Mouse (Mus musculus) testis, postnatal 10 days (tissue): ENCODE measurements around the gene Gm45785.
A peak's percentile ranks its signal among the peaks of the same experiment; 100 is the strongest.

ENCODE experiments used
- DNase-seq: peaks from one replicate; pipeline ENCODE4 v3.0.0; 2021; ENCODE audit warnings: low spot score

Gm45785 gene

GRCm38 (mm10) chr7:140857550-140858505, 1.7 kb upstream of the Gm45785 start, which contains the start of gene Bet1l:
TSS of gene Bet1l (minus strand) at chr7:140857577.
- no peak for DNase-seq

- peak; percentile 89 for DNase-seq
These were observed 836 bp upstream of the Gm45785 start, which contains the start of gene Ric8a for GRCm38 (mm10) chr7:140856785-140857549. TSS of gene Ric8a (plus strand) at chr7:140856957.

- DNase-seq = no peak
These were observed 950 bp downstream of the Gm45785 start for GRCm38 (mm10) chr7:140855181-140855580.

- DNase-seq = no peak
These were observed 1.6 kb downstream of the Gm45785 start for GRCm38 (mm10) chr7:140854483-140854882.

GRCm38 (mm10) chr7:140853386-140853785, 2.7 kb downstream of the Gm45785 start:
- no peak for DNase-seq

- no peak for DNase-seq
These were observed 4.2 kb downstream of the Gm45785 start for GRCm38 (mm10) chr7:140851916-140852315.

GRCm38 (mm10) chr7:140848591-140848990, 7.5 kb downstream of the Gm45785 start:
- DNase-seq = no peak

- peak; percentile 78 for DNase-seq
These were observed 8.2 kb downstream of the Gm45785 start, which contains the start of gene Odf3 for GRCm38 (mm10) chr7:140847755-140848580. TSS of gene Odf3 (plus strand) at chr7:140847805.

- DNase-seq = no peak
These were observed 9.5 kb downstream of the Gm45785 start for GRCm38 (mm10) chr7:140846676-140847075.

- no peak for DNase-seq
These were observed 10.4 kb downstream of the Gm45785 start for GRCm38 (mm10) chr7:140845683-140846082.

GRCm38 (mm10) chr7:140844905-140845665, 11.0 kb downstream of the Gm45785 start, which contains the start of gene Scgb1c1:
TSS of gene Scgb1c1 (plus strand) at chr7:140845547.
- peak; percentile 98 for DNase-seq

GRCm38 (mm10) chr7:140843806-140844205, 12.3 kb downstream of the Gm45785 start:
- no peak for DNase-seq

- DNase-seq = peak; percentile 19
These were observed 15.1 kb downstream of the Gm45785 start for GRCm38 (mm10) chr7:140840750-140841735.

- peak; percentile 39 for DNase-seq
These were observed 16.6 kb downstream of the Gm45785 start for GRCm38 (mm10) chr7:140839556-140839955.

GRCm38 (mm10) chr7:140836243-140837115, 19.7 kb downstream of the Gm45785 start:
- no peak for DNase-seq

GRCm38 (mm10) chr7:140835758-140836087, 20.4 kb downstream of the Gm45785 start:
- no peak for DNase-seq

- no peak for DNase-seq
These were observed 21.0 kb downstream of the Gm45785 start, which contains the start of gene Urah for GRCm38 (mm10) chr7:140834968-140835757. TSS of gene Urah (plus strand) at chr7:140835018.

GRCm38 (mm10) chr7:140833341-140833740, 22.8 kb downstream of the Gm45785 start:
- peak; percentile 29 for DNase-seq
